Mouse (Mus musculus): ENCODE results near the gene Gm20388. TPM values are rescaled to one million over a fixed set of nuclear protein-coding genes. Genes with fewer than 3 reads are reported as not detected.

Gm20388 gene
- polyA plus RNA-seq, 1 experiment from 2014 or later: not detected

DNA sequence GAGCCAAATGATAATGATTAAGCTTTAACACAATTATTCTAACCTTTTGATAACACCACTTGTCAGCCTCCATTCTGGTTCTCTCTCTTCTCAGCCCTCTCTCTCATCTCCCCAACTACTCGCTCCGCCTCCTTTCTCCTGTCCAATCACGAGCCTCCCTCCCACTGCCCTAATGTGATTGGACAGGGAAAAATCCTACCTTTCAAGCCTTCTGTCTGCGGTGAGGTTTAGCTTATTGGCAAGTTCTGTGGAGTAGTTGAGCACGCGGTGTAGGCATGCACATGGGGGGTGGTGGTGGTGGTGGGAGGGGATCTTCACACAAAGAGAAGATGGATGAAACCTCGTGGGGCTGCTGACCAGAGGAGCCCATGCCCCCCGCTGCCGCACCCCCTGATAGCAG, 102.3 kb downstream of the Gm20388 start:
- 0 out of 2 replicates have a peak, but pooled peaks cover 3% of the 10 kb centered on the region for H3K27me3 ChIP-seq
- H3K9me3 ChIP-seq (replicated peaks): no peaks in the 10 kb centered on the region
- no peak for ATAC-seq (ENCODE audit: low read depth)
- H3K4me2 ChIP-seq: no peak overlapping the region
- peaks cover 4% of the 10 kb centered on the region; the same call in 1 of the 2 replicates for H3K4me1 ChIP-seq (replicated peaks)
- peak; percentile 17 for DNase-seq
- no peaks in the 10 kb centered on the region for H3K36me3 ChIP-seq
- 29% methylated on average over 9 of the region's 9 CpGs for WGBS (ENCODE audit: insufficient replicate concordance)
- no peak overlapping the region for H3K9ac ChIP-seq
- H3K4me3 ChIP-seq (replicated peaks): no peak overlapping the region
- H3K27ac ChIP-seq: no peak overlapping the region

DNA sequence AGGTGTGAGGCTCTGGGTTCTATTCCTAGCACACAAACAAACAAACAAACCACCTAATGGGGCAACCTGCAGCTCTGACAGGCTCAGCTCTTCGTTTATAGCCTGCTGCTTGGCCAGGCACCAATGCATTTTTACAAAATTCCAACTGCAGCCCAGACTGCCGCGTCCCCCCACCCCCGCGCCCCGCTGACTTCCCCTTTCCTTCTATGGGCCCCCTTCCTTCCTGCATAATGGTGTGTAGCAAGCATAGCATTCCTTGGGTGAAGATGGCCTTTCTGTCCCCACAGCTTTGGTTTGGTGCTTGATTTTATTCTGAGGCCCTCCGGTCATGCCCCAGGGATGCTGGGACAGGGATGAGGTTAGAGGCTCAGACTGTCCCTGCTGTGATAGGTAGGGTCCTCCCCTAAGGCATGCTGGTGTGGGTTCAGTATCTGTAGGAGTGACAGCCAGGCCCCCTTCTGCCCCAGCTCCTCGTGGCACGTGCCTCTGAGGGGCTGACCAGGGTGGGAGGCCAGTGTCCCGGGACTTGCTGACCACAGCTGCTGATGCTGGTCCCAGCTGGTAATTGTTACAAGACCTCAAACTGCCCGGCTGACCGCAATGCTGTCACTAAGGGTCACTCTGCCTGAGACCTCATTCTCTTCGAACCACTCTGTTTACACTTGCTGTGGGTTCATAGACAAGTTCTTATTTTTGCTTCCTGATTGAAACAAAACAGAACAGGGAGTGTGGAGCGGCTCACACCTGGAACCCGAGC, 103.8 kb downstream of the Gm20388 start:
- Histone ChIP-seq H3K4me1 (replicated peaks) (peaks cover 4% of the 10 kb centered on the region; the same call in 1 of the 2 replicates), H3K9ac (no peak overlapping the region), H3K27ac (no peak overlapping the region), H3K27me3 (0 out of 2 replicates have a peak, but pooled peaks cover 3% of the 10 kb centered on the region), H3K9me3 (replicated peaks) (no peaks in the 10 kb centered on the region), H3K4me3 (replicated peaks) (no peak overlapping the region), H3K36me3 (no peaks in the 10 kb centered on the region), H3K4me2 (no peak overlapping the region)
- 23% methylated on average over 15 of the region's 15 CpGs for WGBS (ENCODE audit: insufficient replicate concordance)
- no peak for DNase-seq
- no peak for ATAC-seq (ENCODE audit: low read depth)

DNA sequence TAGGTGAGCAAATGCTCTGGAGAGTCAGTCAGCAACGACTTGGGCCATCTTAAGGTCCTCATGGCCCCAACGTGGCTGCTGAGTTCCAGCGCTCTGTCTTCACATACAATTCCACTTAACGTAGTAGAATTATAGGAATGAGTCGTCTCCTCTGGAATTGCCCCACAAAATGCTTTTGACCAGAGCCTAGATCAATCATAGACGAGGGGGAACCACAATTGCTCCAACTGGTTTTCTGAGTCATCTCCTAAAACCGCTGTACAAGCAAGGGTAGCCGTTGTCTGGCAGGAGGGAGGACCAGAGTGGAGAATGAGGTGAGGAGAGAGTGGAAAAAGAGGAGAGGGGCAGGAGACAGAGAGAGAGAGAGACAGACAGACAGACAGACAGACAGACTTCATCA, 105.3 kb downstream of the Gm20388 start:
- WGBS (ENCODE audit: insufficient replicate concordance): 65% methylated on average over 8 of the region's 8 CpGs
- no peak for ATAC-seq (ENCODE audit: low read depth)
- Histone ChIP-seq H3K4me2 (no peak overlapping the region), H3K4me1 (replicated peaks) (peaks cover 4% of the 10 kb centered on the region; the same call in 1 of the 2 replicates), H3K27ac (no peak overlapping the region), H3K4me3 (replicated peaks) (no peak overlapping the region), H3K9ac (no peak overlapping the region), H3K9me3 (replicated peaks) (no peaks in the 10 kb centered on the region), H3K27me3 (0 out of 2 replicates have a peak, but pooled peaks cover 3% of the 10 kb centered on the region), H3K36me3 (no peaks in the 10 kb centered on the region)
- DNase-seq: no peak

GRCm38 (mm10) chr8:120016424-120016823, 105.8 kb downstream of the Gm20388 start:
- WGBS (ENCODE audit: insufficient replicate concordance): 17% methylated on average over 7 of the region's 7 CpGs
- no peak overlapping the region for H3K27ac ChIP-seq
- no peak overlapping the region for H3K4me3 ChIP-seq (replicated peaks)
- peaks cover 4% of the 10 kb centered on the region; the same call in 1 of the 2 replicates for H3K4me1 ChIP-seq (replicated peaks)
- H3K4me2 ChIP-seq: no peak overlapping the region
- ATAC-seq (ENCODE audit: low read depth) (peak; percentile 16; the same call in 1 of the 2 replicates), DNase-seq (no peak)
- 0 out of 2 replicates have a peak, but pooled peaks cover 3% of the 10 kb centered on the region for H3K27me3 ChIP-seq
- H3K36me3 ChIP-seq: no peaks in the 10 kb centered on the region
- no peak overlapping the region for H3K9ac ChIP-seq
- H3K9me3 ChIP-seq (replicated peaks): no peaks in the 10 kb centered on the region

DNA sequence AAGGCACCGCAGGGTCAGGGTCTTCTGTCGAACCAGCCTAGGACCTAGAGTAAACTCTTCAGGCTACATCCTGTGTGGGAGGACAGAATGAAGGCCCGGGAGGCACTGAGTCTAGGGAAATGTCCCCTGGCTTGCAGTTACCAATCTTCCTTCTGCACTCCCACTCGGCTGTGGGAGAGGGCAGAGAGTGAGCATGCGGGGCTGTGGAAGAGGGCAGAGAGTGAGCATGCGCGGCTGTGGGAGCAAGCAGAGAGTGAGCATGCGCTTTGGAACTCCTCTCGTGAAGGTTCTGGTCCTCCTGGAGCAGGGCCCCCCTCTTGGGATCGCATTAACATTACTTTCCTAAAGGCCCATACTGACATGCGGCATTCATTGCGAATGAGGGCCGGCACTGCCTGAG, 106.7 kb downstream of the Gm20388 start:
- no peak overlapping the region for H3K27ac ChIP-seq
- 0 out of 2 replicates have a peak, but pooled peaks cover 3% of the 10 kb centered on the region for H3K27me3 ChIP-seq
- H3K4me3 ChIP-seq (replicated peaks): no peak overlapping the region
- DNase-seq (no peak), ATAC-seq (ENCODE audit: low read depth) (no peak)
- H3K36me3 ChIP-seq: no peaks in the 10 kb centered on the region
- H3K4me2 ChIP-seq: no peak overlapping the region
- no peak overlapping the region for H3K9ac ChIP-seq
- H3K9me3 ChIP-seq (replicated peaks): no peaks in the 10 kb centered on the region
- H3K4me1 ChIP-seq (replicated peaks): peaks cover 4% of the 10 kb centered on the region; the same call in 1 of the 2 replicates
- 75% methylated on average over 13 of the region's 13 CpGs for WGBS (ENCODE audit: insufficient replicate concordance)

DNA sequence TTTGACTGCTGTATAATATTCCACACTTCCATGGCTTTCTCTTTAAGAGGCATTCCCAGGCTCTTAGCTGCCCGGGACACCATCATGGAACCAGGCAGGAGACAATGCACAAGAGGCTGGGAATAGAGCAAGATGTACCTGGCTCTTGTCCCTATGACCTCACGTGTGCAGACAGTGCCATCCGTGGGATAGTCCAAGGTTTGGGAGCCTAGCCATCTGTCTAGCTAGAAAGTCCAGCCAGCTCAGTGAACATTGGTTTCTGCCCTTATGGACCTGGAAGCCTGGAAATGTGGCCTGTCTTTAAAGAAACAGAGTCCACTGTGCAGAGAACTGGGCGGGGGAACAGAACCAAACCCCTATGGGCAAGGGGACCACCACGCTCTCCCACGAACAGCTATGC, 107.1 kb downstream of the Gm20388 start:
- Histone ChIP-seq H3K27ac (no peak overlapping the region), H3K4me2 (no peak overlapping the region), H3K9ac (no peak overlapping the region), H3K27me3 (0 out of 2 replicates have a peak, but pooled peaks cover 3% of the 10 kb centered on the region), H3K4me1 (replicated peaks) (peaks cover 4% of the 10 kb centered on the region; the same call in 1 of the 2 replicates), H3K4me3 (replicated peaks) (no peak overlapping the region), H3K9me3 (replicated peaks) (no peaks in the 10 kb centered on the region), H3K36me3 (no peaks in the 10 kb centered on the region)
- 79% methylated on average over 6 of the region's 6 CpGs for WGBS (ENCODE audit: insufficient replicate concordance)
- DNase-seq (no peak), ATAC-seq (ENCODE audit: low read depth) (no peak)

- DNase-seq: no peak
- 0 out of 2 replicates have a peak, but pooled peaks cover 3% of the 10 kb centered on the region for H3K27me3 ChIP-seq
These were observed 107.7 kb downstream of the Gm20388 start for GRCm38 (mm10) chr8:120018379-120018778.

GRCm38 (mm10) chr8:120019297-120019696, 108.7 kb downstream of the Gm20388 start:
- Histone ChIP-seq H3K27me3 (no peaks in the 10 kb centered on the region), H3K4me3 (replicated peaks) (no peak overlapping the region), H3K36me3 (no peaks in the 10 kb centered on the region), H3K4me2 (no peak overlapping the region), H3K9me3 (replicated peaks) (no peaks in the 10 kb centered on the region), H3K4me1 (replicated peaks) (peaks cover 4% of the 10 kb centered on the region; the same call in 1 of the 2 replicates), H3K9ac (no peak overlapping the region), H3K27ac (no peak overlapping the region)
- DNase-seq (no peak), ATAC-seq (ENCODE audit: low read depth) (no peak)
- 79% methylated on average over 5 of the region's 5 CpGs for WGBS (ENCODE audit: insufficient replicate concordance)

More at GRCm38 (mm10) chr8:120018379-120018778, 107.7 kb downstream of the Gm20388 start:
- no peak overlapping the region for H3K4me2 ChIP-seq
- H3K4me3 ChIP-seq (replicated peaks): no peak overlapping the region
- no peak overlapping the region for H3K9ac ChIP-seq
- ATAC-seq (ENCODE audit: low read depth): no peak
- WGBS (ENCODE audit: insufficient replicate concordance): 67% methylated on average over 6 of the region's 6 CpGs
- peaks cover 4% of the 10 kb centered on the region; the same call in 1 of the 2 replicates for H3K4me1 ChIP-seq (replicated peaks)
- H3K27ac ChIP-seq: no peak overlapping the region
- no peaks in the 10 kb centered on the region for H3K36me3 ChIP-seq
- no peaks in the 10 kb centered on the region for H3K9me3 ChIP-seq (replicated peaks)

DNA sequence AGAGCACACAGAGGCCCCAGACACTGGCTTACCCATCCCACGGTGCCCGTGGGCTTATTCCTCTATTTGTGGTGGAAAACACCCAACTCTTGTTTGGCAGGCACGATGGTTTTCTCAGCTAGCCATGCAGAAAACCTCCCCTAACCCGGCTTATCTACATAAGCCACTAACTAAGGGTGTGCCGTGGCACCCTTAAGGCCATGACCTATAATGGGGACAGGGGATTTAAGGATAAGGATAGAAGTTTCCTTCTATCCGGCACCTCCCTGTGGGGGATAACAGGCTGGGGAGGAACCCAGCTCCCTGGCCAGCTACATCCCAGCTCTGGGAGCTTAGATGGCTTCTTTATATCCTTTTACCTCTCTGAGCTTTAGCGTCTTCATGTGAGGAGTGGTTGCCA, 109.7 kb downstream of the Gm20388 start:
- H3K36me3 ChIP-seq: no peaks in the 10 kb centered on the region
- no peaks in the 10 kb centered on the region for H3K9me3 ChIP-seq (replicated peaks)
- WGBS (ENCODE audit: insufficient replicate concordance): 50% methylated on average over 7 of the region's 7 CpGs
- H3K4me2 ChIP-seq: no peak overlapping the region
- no peak overlapping the region for H3K4me3 ChIP-seq (replicated peaks)
- no peaks in the 10 kb centered on the region for H3K27me3 ChIP-seq
- H3K27ac ChIP-seq: no peak overlapping the region
- ATAC-seq (ENCODE audit: low read depth) (no peak), DNase-seq (no peak)
- H3K4me1 ChIP-seq (replicated peaks): no peaks in the 10 kb centered on the region
- no peak overlapping the region for H3K9ac ChIP-seq

DNA sequence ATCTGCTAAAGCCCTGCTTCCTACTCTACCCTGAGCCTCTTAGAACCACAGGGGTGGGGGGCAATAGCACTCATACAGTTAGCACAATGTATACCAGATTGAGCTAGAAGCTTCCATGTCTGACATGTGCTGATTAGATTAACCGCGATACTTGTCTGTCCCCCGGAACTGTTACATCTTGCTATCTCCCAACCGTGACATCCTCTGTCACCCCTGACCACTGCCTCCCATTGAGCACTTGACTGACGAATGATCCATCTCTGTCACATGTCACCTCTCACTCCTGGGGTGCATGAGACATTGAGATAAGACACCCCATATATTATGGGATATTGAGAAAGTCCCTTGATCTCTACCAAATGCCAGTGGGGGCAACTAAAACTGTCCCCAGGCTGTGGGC, 115.6 kb downstream of the Gm20388 start:
- no peak for DNase-seq
- peaks cover 6% of the 10 kb centered on the region for H3K4me1 ChIP-seq (replicated peaks)
- H3K27me3 ChIP-seq: no peaks in the 10 kb centered on the region
- H3K27ac ChIP-seq: no peak overlapping the region
- H3K4me2 ChIP-seq: no peak overlapping the region
- H3K4me3 ChIP-seq (replicated peaks): no peak overlapping the region
- H3K36me3 ChIP-seq: no peaks in the 10 kb centered on the region
- no peak overlapping the region for H3K9ac ChIP-seq
- H3K9me3 ChIP-seq (replicated peaks): no peaks in the 10 kb centered on the region
- 15% methylated on average over 5 of the region's 5 CpGs for WGBS (ENCODE audit: insufficient replicate concordance)
- peak; percentile 34; the same call in 1 of the 2 replicates for ATAC-seq (ENCODE audit: low read depth)

GRCm38 (mm10) chr8:120026991-120027390, 116.3 kb downstream of the Gm20388 start:
- Histone ChIP-seq H3K27me3 (no peaks in the 10 kb centered on the region), H3K4me2 (no peak overlapping the region), H3K4me1 (replicated peaks) (peaks cover 6% of the 10 kb centered on the region), H3K9ac (no peak overlapping the region), H3K27ac (no peak overlapping the region), H3K9me3 (replicated peaks) (no peaks in the 10 kb centered on the region), H3K36me3 (no peaks in the 10 kb centered on the region), H3K4me3 (replicated peaks) (no peak overlapping the region)
- DNase-seq (no peak), ATAC-seq (ENCODE audit: low read depth) (no peak)
- 38% methylated on average over 6 of the region's 6 CpGs for WGBS (ENCODE audit: insufficient replicate concordance)

All from liver, embryonic 13.5 days (tissue).